Mouse (Mus musculus) ES-E14 (cell line): ENCODE data around the gene P4ha1. TPM values are rescaled to one million over a fixed set of nuclear protein-coding genes. Genes with fewer than 3 reads are reported as not detected.

Experiments
- DNase-seq: peaks from one replicate; pipeline ENCODE4 v3.0.0-alpha.2; 2013; ENCODE audit warnings: low read depth, low spot score
- H3K27ac ChIP-seq: 2 replicates; pipeline ENCODE4 v1.5.1; 2012; ENCODE audit warnings: low read depth, mild to moderate bottlenecking, low read length, moderate library complexity, mixed read lengths; ENCODE audit not compliant: poor library complexity, insufficient read depth, severe bottlenecking
- H3K36me3 ChIP-seq: 2 replicates; pipeline ENCODE4 v1.6.1; 2012; ENCODE audit warnings: mild to moderate bottlenecking, low read length, moderate library complexity, mixed read lengths; ENCODE audit not compliant: control insufficient read depth, poor library complexity, insufficient read depth, severe bottlenecking
- H3K4me1 ChIP-seq, 2 experiments: fragments of 150-350 bp in 1 of 2; sonication (generic) in 1 of 2; 2 replicates each; pipeline ENCODE4 v1.6.1; 2012; ENCODE audit warnings: low read length in 2 of 2, mild to moderate bottlenecking in 1 of 2, mixed read lengths in 1 of 2; ENCODE audit not compliant: control insufficient read depth in 2 of 2, insufficient read depth in 2 of 2, poor library complexity in 1 of 2
- H3K4me3 ChIP-seq, 2 experiments: fragments of 150-350 bp in 1 of 2; sonication (generic) in 1 of 2; 2 replicates each; pipeline ENCODE4 v1.5.1; 2012; ENCODE audit warnings: low read length in 2 of 2, low read depth in 1 of 2, mild to moderate bottlenecking in 1 of 2, mixed read lengths in 1 of 2; ENCODE audit not compliant: insufficient read depth in 1 of 2, poor library complexity in 1 of 2, severe bottlenecking in 1 of 2
- H3K9ac ChIP-seq: 2 replicates; pipeline ENCODE4 v1.6.1; 2012; ENCODE audit warnings: low read depth, mild to moderate bottlenecking, low read length, mixed read lengths; ENCODE audit not compliant: poor library complexity, insufficient read depth, severe bottlenecking
- H3K9me3 ChIP-seq: fragments of 150-350 bp; sonication (generic); 2 replicates; pipeline ENCODE4 v1.6.1; 2012; ENCODE audit warnings: low read depth, mild to moderate bottlenecking, low read length; ENCODE audit not compliant: control insufficient read depth, insufficient read depth
- CHD2 ChIP-seq: IDR thresholded peaks from 2 replicates; pipeline ENCODE4 v1.6.1; 2014; ENCODE audit warnings: mild to moderate bottlenecking, low read depth, low read length, inconsistent platforms
- HCFC1 ChIP-seq: IDR thresholded peaks from 2 replicates; pipeline ENCODE4 v1.6.1; 2012; ENCODE audit warnings: low read length, inconsistent platforms, borderline replicate concordance; ENCODE audit not compliant: insufficient read depth
- MAFK ChIP-seq: IDR thresholded peaks from 2 replicates; pipeline ENCODE4 v1.6.1; 2014; ENCODE audit warnings: mild to moderate bottlenecking, low read depth, low read length, inconsistent platforms; ENCODE audit not compliant: insufficient read depth
- ZC3H11A ChIP-seq: IDR thresholded peaks from 2 replicates; pipeline ENCODE4 v1.6.1; 2012; ENCODE audit warnings: low read depth, mild to moderate bottlenecking, inconsistent platforms, low read length, borderline replicate concordance
- ZNF384 ChIP-seq: IDR thresholded peaks from 2 replicates; pipeline ENCODE4 v1.6.1; 2012; ENCODE audit warnings: low read depth, low read length, inconsistent platforms
- in situ Hi-C, 2 experiments: fragments of 600-800 bp; cut with MboI; formaldehyde crosslinking; loops; one replicate each; pipeline ENCODE4 v1.15.1; 2025; ENCODE audit warnings: low sequenced_read_pairs in 2 of 2, inconsistent platforms in 1 of 2; ENCODE audit not compliant: unreplicated experiment in 2 of 2
- total RNA-seq: library from RNA; depleted of rRNA; stranded (reverse); fragments of 300-350 nt; gene quantifications from 2 replicates; pipeline ENCODE4 v1.2.3, GENCODE M21; 2012

Gene P4ha1
- total RNA-seq, 1 experiment, result 73.4 TPM

DNA sequence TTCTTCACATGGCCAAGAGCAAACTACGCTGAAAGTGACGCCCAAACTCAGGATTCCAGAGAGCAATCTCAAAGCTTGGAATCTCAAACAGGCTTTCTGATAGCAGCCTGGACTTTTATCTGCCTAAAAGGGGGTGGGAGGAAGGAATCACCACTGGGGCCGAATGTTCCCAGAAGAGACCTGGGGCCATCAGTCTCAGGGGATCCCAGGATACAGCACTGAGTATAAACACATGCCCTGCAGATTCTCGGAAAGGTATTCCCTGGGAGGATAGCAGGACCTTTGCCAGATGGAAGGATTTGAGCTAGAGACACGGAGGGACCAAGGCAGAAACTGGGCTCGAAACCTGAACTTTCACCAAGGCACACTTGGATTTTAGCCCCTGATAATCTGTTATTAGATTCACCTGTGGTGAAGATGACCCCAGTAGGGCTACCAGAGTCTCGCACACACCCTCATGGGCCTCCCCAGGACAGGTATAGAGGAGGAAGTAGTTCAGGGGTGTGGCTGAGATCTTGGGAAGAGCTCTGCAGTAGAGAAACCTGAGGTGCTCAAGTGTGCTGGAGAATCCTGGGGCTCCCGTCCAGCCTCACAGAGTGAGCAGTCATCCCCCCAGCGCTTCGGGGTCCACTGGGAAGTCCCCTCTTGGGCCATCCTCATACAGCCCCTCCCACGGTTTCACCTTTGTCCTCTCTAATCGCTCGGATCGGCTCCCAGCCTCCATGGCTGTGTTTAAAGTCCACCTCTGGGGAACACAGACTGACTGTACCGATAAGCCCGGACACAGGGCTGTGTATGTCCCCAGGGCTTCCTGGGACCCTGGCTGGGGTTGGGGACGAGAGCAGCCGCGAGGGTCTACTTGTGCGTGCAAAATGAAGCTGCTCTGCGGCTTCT is 80.0 kb downstream of the P4ha1 start, which contains the start of gene Pla2g12b:
Gene Pla2g12b (plus strand): TSS at position 762 of the 894 bp plus-strand sequence.
- H3K4me1 ChIP-seq, result 0 out of 4 replicates have a peak, but pooled peaks cover 0 to 5% of the 10 kb centered on the region in 2 experiments
- no peak for DNase-seq
- in situ Hi-C loops, result no loop called here
- H3K36me3 ChIP-seq, result no peaks in the 10 kb centered on the region
- TF ChIP-seq HCFC1, result no peak
- no peak for TF ChIP-seq ZNF384
- TF ChIP-seq CHD2, result no peak
- no peak for TF ChIP-seq ZC3H11A
- no peak for TF ChIP-seq MAFK
- no peak within 1 kb of the TSS for H3K9ac ChIP-seq
- peak within 1 kb of the TSS in 1 of 2 experiments; percentile 33; a peak in 1 of 4 replicates for H3K4me3 ChIP-seq
- no peaks in the 10 kb centered on the region for H3K9me3 ChIP-seq
- no peak within 1 kb of the TSS for H3K27ac ChIP-seq

DNA sequence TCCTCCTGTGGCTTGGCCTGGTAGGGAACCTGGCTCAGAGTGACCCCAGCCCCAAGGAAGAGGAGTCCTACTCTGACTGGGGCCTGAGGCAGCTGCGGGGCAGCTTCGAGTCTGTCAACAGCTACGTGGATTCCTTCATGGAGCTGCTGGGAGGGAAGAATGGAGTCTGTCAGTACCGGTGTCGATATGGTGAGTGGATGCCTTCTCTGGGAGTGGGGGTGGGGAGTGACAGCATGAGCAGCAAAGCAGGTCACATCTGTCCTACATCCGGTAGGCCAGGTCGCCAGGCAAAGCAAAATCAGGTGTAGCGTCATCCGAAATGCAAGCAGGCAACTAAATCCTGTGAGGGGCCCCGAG is 80.7 kb downstream of the P4ha1 start:
- Histone ChIP-seq H3K9me3 (no peaks in the 10 kb centered on the region), H3K4me3 (peak overlapping the region in 1 of 2 experiments; percentile 33; a peak in 1 of 4 replicates), H3K4me1 (0 out of 4 replicates have a peak, but pooled peaks cover 0 to 5% of the 10 kb centered on the region in 2 experiments), H3K9ac (no peak overlapping the region), H3K27ac (no peak overlapping the region), H3K36me3 (no peaks in the 10 kb centered on the region)
- no peak for DNase-seq
- in situ Hi-C loops, result no loop called here
- TF ChIP-seq ZC3H11A, result no peak

GRCm38 (mm10) chr10:59408499-59408898 is 85.4 kb downstream of the P4ha1 start:
- H3K9ac ChIP-seq, result no peak overlapping the region
- no peak for TF ChIP-seq ZC3H11A
- TF ChIP-seq CHD2, result no peak
- no peak for TF ChIP-seq HCFC1
- no peak for TF ChIP-seq ZNF384
- TF ChIP-seq MAFK, result no peak
- no peaks in the 10 kb centered on the region for H3K9me3 ChIP-seq
- H3K27ac ChIP-seq, result no peak overlapping the region
- no peaks in the 10 kb centered on the region for H3K36me3 ChIP-seq
- no peak overlapping the region for H3K4me3 ChIP-seq
- H3K4me1 ChIP-seq, result peaks cover 2 to 5% of the 10 kb centered on the region in 2 experiments; a peak in 1 of 4 replicates
- DNase-seq, result no peak
- in situ Hi-C loops, result no loop called here

- H3K27ac ChIP-seq, result no peak overlapping the region
- peak overlapping the region in 1 of 2 experiments; percentile 17; a peak in 1 of 4 replicates for H3K4me3 ChIP-seq
- peaks cover 0 to 2% of the 10 kb centered on the region in 2 experiments; a peak in 1 of 4 replicates for H3K4me1 ChIP-seq
- H3K9me3 ChIP-seq, result no peaks in the 10 kb centered on the region
- TF ChIP-seq MAFK, result no peak
- no peak for TF ChIP-seq ZNF384
- TF ChIP-seq ZC3H11A, result no peak
- no peak for TF ChIP-seq CHD2
- TF ChIP-seq HCFC1, result no peak
- H3K9ac ChIP-seq, result no peak overlapping the region
- no peaks in the 10 kb centered on the region for H3K36me3 ChIP-seq
- no peak for DNase-seq
- in situ Hi-C loops, result no loop called here
Observed at GRCm38 (mm10) chr10:59410264-59410663, 87.2 kb downstream of the P4ha1 start.
